35 mouse cellular contexts compared by ENCODE assay signal in genomic region chr9:27646100-27646499, GRCm38 (mm10).
"Had no signal": no experiment of that assay in that cellular context is flagged by ENCODE, and none has a peak within 500 bp of the region (broad histone marks: within the 10 kb centered on the region; RNA-seq: fewer than 3 reads in every experiment).

No protein-coding gene starts in this region.

- H3K27me3 ChIP-seq: heart, embryonic 12.5 days; heart, embryonic 13.5 days; heart, embryonic 15.5 days; hindbrain, embryonic 12.5 days; hindbrain, embryonic 15.5 days; intestine, embryonic 15.5 days; kidney, embryonic 15.5 days had no signal

- H3K4me3 ChIP-seq: heart, embryonic 10.5 days; heart, embryonic 12.5 days; heart, embryonic 13.5 days; heart, embryonic 15.5 days; hindbrain, embryonic 10.5 days; hindbrain, embryonic 12.5 days; hindbrain, embryonic 13.5 days; hindbrain, embryonic 15.5 days; intestine, embryonic 15.5 days; kidney, embryonic 15.5 days; layer of hippocampus, adult 2 months had no signal

- H3K4me1 ChIP-seq: hindbrain, embryonic 10.5 days; hindbrain, embryonic 12.5 days; hindbrain, embryonic 13.5 days; hindbrain, embryonic 15.5 days; intestine, embryonic 15.5 days; kidney, embryonic 15.5 days had no signal

- H3K9me3 ChIP-seq: heart, embryonic 10.5 days; heart, embryonic 12.5 days; heart, embryonic 13.5 days; heart, embryonic 15.5 days; hindbrain, embryonic 10.5 days; hindbrain, embryonic 12.5 days; hindbrain, embryonic 13.5 days; hindbrain, embryonic 15.5 days; intestine, embryonic 15.5 days; kidney, embryonic 15.5 days had no signal

- H3K9ac ChIP-seq: heart, embryonic 12.5 days; heart, embryonic 13.5 days; heart, embryonic 15.5 days; hindbrain, embryonic 12.5 days; hindbrain, embryonic 13.5 days; hindbrain, embryonic 14.5 days; hindbrain, embryonic 15.5 days; intestine, embryonic 15.5 days; kidney, embryonic 15.5 days had no signal

- DNase-seq: heart, postnatal 10 days; heart, postnatal 14 days; heart, postnatal 36 days; heart, postnatal 4 days; kidney, adult 11 months; kidney, adult 18-20 months; kidney, adult 2 months; kidney, adult 8-10 months; kidney, adult 9 months; kidney, postnatal 10 days; kidney, postnatal 14 days; kidney, postnatal 25 days; kidney, postnatal 36 days; kidney, postnatal 4 days; layer of hippocampus, adult 9-11 months; layer of hippocampus, postnatal 36 days had no signal

- H3K4me2 ChIP-seq: heart, embryonic 11.5 days; heart, embryonic 12.5 days; heart, embryonic 13.5 days; heart, embryonic 15.5 days; hindbrain, embryonic 12.5 days; hindbrain, embryonic 13.5 days; hindbrain, embryonic 14.5 days; hindbrain, embryonic 15.5 days; intestine, embryonic 15.5 days; kidney, embryonic 15.5 days had no signal

- H3K27ac ChIP-seq: heart, embryonic 10.5 days; heart, embryonic 13.5 days; heart, embryonic 15.5 days; hindbrain, embryonic 10.5 days; hindbrain, embryonic 12.5 days; hindbrain, embryonic 13.5 days; hindbrain, embryonic 14.5 days; hindbrain, embryonic 15.5 days; hindbrain, postnatal 0 days; intestine, embryonic 15.5 days; kidney, embryonic 15.5 days; kidney, postnatal 0 days; layer of hippocampus, adult 2 months had no signal

- ATAC-seq: hindbrain, embryonic 16.5 days; hindbrain, postnatal 0 days; inflammation-experienced regulatory T-cells, adult 6 months; intestine, embryonic 15.5 days; intestine, embryonic 16.5 days; intestine, postnatal 0 days had no signal

- H3K36me3 ChIP-seq: heart, embryonic 10.5 days; heart, embryonic 12.5 days; heart, embryonic 13.5 days; heart, embryonic 15.5 days; hindbrain, embryonic 10.5 days; hindbrain, embryonic 12.5 days; hindbrain, embryonic 13.5 days; hindbrain, embryonic 15.5 days; intestine, embryonic 15.5 days; kidney, embryonic 15.5 days had no signal
